8 mouse cellular contexts compared by ENCODE assay signal in the genomic region with DNA sequence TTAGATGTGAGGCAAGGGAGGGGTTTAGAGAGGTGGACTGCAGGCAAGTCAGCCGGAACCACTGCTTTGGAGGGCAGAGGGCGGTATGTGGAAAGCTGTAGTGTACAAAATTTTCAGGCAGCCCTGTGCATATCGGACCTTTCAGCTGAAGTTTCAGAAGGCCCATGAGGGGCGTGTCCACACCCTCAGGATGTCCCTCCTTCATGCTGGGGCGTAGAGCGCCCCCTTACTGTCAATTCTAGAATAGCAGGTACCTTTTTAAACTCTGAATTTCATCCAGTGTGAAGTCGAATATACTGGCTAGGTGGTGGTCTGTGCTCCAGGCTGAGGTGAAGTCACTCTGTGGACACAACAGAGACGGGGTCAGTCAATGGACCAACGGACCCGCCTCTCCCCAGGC. TPM values are rescaled to one million over a fixed set of nuclear protein-coding genes. Genes with fewer than 3 reads are reported as not detected.
DNase-seq lines count a peak whose midpoint lies in the region.

No protein-coding gene starts in this region.

- peak; percentile 32 for DNase-seq in adrenal gland, adult 2 months
- DNase-seq in adrenal gland, adult 8-10 months = no peak
- peak; percentile 74 for DNase-seq in 3T3-L1 (ENCODE audit: low read depth, low spot score)
- peak; percentile 77 for DNase-seq in c-Kit-negative CD71-positive TER-119-positive erythroid progenitor cells, embryonic 14.5 days (ENCODE audit: low read depth, low spot score)
- peak; percentile 58 for DNase-seq in kidney, adult 8-10 months
- peak; percentile 63 for DNase-seq in lung, postnatal 25 days (ENCODE audit: low spot score)
- DNase-seq in thymus, postnatal 4 days = peak; percentile 56
- no peak for DNase-seq in gastrocnemius, postnatal 36 days

- intact Hi-C loops in gastrocnemius, postnatal 36 days (cut with DNase I) = loop anchor here (5.0 kb wide), 2 partner anchors 74 to 116 kb away; no protein-coding TSS in a partner anchor

RNA-seq across cellular contexts. Expression of gene Phf19, which starts 16.0 kb away (rescaled TPM):
- total RNA-seq in adrenal gland, adult 2 months (2021) = 1 to 10 TPM; 1.2 to 1.7 TPM
- polyA plus RNA-seq in adrenal gland, adult 2 months (2012; rRNA removed) = 1.1 and 1.5 TPM in 2 replicates
- 1 to 10 TPM; 2.4 to 4.5 (median 3.6) TPM for total RNA-seq in adrenal gland, adult 8-10 months (2022)
- total RNA-seq in gastrocnemius, postnatal 36 days (2021) = under 1 TPM; 0.38 to 0.64 TPM

RNA-seq across cellular contexts. Expression of gene Psmd5, which starts 23.1 kb away (rescaled TPM):
- 10 to 100 TPM; 38.0 to 44.3 TPM for total RNA-seq in adrenal gland, adult 2 months (2021)
- 5.9 and 6.7 TPM in 2 replicates for polyA plus RNA-seq in adrenal gland, adult 2 months (2012; rRNA removed)
- total RNA-seq in adrenal gland, adult 8-10 months (2022) = 10 to 100 TPM; 42.6 to 49.8 (median 45.8) TPM
- 10 to 100 TPM in 1 of 2 experiments, 1 to 10 TPM in 1; 8.8 to 13.3 TPM for total RNA-seq in gastrocnemius, postnatal 36 days (2021)

RNA-seq across cellular contexts. Expression of gene Cutal, which starts 23.6 kb away (rescaled TPM):
- under 1 TPM; 0.40 to 0.48 TPM for total RNA-seq in adrenal gland, adult 2 months (2021)
- 2.5 TPM in 1 of 2 replicates, not detected in the other for polyA plus RNA-seq in adrenal gland, adult 2 months (2012; rRNA removed)
- 1 to 10 TPM in 1 of 4 experiments, under 1 TPM in 3; 0.41 to 1.4 (median 0.74) TPM for total RNA-seq in adrenal gland, adult 8-10 months (2022)
- total RNA-seq in gastrocnemius, postnatal 36 days (2021) = under 1 TPM in 1 of 2 experiments, not detected in 1; 0.39 TPM

Comparison
In these comparisons a context has a peak if more than half of its experiments do, and no peak if none do; other contexts are left out.
1. DNase-seq: peak in adrenal gland, adult 2 months (single experiment), 3T3-L1 (single experiment), c-Kit-negative CD71-positive TER-119-positive erythroid progenitor cells, embryonic 14.5 days (single experiment), kidney, adult 8-10 months (2 of 2), lung, postnatal 25 days (single experiment) and thymus, postnatal 4 days (single experiment); none in adrenal gland, adult 8-10 months (single experiment) and gastrocnemius, postnatal 36 days (0 of 2).